Mouse (Mus musculus) embryonic fibroblast, embryonic 13.5 days (primary cell): ENCODE results near the gene Abcf2. TPM values are rescaled to one million over a fixed set of nuclear protein-coding genes. Genes with fewer than 3 reads are reported as not detected.

Experiments
- H3K27ac ChIP-seq: 2 replicates; pipeline ENCODE4 v1.5.1; 2012; ENCODE audit warnings: low read length, control low read depth, inconsistent platforms; ENCODE audit not compliant: insufficient read depth
- H3K4me1 ChIP-seq: 2 replicates; pipeline ENCODE4 v1.6.1; 2011; ENCODE audit warnings: low read length; ENCODE audit not compliant: control insufficient read depth, insufficient read depth
- H3K4me3 ChIP-seq: 2 replicates; pipeline ENCODE4 v1.5.1; 2011; ENCODE audit warnings: mild to moderate bottlenecking, control low read depth, low read length; ENCODE audit not compliant: insufficient read depth
- CTCF ChIP-seq: IDR thresholded peaks from 2 replicates; pipeline ENCODE4 v1.5.1; 2011; ENCODE audit warnings: mild to moderate bottlenecking, control low read depth, low read length, moderate library complexity, borderline replicate concordance; ENCODE audit not compliant: insufficient read depth
- POLR2A ChIP-seq: IDR thresholded peaks from 2 replicates; pipeline ENCODE4 v1.6.1; 2011; ENCODE audit warnings: low read depth, mild to moderate bottlenecking, control low read depth, low read length, moderate library complexity
- polyA plus RNA-seq: library from polyadenylated mRNA; stranded (reverse); fragments of >200 nt; gene quantifications from 2 replicates; pipeline ENCODE4 v1.2.4, GENCODE M21; 2011; ENCODE audit warnings: low read depth; ENCODE audit not compliant: missing spikeins, insufficient read length

Gene Abcf2
- polyA plus RNA-seq, 1 experiment, result 69.3 TPM

DNA sequence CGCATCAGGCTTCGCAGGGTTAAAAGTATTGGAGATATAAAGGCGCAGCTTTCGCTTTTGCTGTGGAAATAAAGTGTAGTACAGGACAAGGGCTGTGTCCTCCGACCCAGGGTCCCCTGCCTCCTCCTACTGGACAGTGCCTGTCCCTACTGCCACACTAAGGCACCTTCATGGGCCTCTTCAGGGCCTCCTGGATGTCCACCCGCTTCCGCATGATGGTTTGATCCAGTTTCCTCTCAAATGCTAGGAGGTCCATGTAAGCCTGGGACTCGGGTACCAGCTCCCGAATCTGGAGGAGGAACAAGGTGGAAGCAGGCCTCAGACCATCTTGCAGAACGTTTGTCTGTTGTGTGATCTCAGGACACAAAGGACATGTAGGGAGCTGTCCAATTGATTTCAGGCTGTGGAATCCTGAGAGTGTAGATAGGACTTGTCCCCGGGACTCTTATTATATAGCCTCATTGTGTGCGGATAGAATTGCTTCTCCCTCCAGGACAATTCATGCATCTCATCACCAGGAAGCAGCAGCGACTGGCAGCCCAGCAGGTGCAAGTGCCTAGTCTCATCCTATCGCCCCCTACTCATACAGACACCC, 18.6 kb upstream of the Abcf2 start:
- TF ChIP-seq CTCF, result no peak
- TF ChIP-seq POLR2A, result no peak
- no peak overlapping the region for H3K27ac ChIP-seq
- H3K4me3 ChIP-seq, result no peak overlapping the region
- H3K4me1 ChIP-seq, result peaks cover 7% of the 10 kb centered on the region; the same call in 1 of the 2 replicates

DNA sequence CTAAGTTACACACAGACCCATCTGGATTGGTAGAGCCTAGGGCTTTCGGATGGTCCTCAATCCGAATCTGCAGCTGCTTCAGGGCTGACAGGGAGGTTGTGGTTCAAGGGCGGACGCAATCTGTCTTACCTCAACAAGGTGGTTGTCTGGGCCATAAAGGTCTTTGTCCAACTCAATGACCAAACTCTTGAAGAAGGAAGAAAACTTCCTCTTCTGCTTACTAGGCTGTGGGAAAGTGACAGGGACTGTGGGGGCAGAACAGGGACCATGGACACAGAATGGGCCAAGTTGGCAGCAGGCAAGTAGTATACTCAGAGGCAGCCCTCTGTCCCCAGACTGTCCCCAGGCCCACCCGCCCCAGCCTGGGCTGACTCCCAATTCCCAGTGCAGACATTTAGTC, 18.0 kb upstream of the Abcf2 start:
- Histone ChIP-seq H3K27ac (no peak overlapping the region), H3K4me1 (peaks cover 10% of the 10 kb centered on the region), H3K4me3 (no peak overlapping the region)
- TF ChIP-seq CTCF (no peak), POLR2A (no peak)

DNA sequence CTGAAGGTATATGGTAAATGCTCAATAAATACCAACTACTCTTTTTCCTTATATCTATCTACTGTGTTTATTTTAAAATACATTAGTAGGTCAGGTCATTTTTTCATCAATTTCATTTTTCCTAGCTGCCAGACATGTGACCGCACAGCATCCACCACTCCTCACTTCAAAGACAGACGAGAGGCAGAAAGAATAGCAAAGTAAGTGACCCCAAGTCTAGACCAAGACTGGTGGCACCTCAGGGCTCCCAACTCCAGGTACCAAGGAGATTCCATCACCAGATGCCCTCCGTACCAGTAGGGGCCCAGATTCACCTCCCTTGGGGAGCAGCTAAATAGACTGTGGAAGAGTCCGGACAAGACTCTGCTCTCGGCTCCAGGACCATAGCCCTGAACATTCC, 17.1 kb upstream of the Abcf2 start:
- no peak overlapping the region for H3K4me3 ChIP-seq
- peaks cover 10% of the 10 kb centered on the region for H3K4me1 ChIP-seq
- TF ChIP-seq CTCF (no peak), POLR2A (no peak)
- no peak overlapping the region for H3K27ac ChIP-seq

DNA sequence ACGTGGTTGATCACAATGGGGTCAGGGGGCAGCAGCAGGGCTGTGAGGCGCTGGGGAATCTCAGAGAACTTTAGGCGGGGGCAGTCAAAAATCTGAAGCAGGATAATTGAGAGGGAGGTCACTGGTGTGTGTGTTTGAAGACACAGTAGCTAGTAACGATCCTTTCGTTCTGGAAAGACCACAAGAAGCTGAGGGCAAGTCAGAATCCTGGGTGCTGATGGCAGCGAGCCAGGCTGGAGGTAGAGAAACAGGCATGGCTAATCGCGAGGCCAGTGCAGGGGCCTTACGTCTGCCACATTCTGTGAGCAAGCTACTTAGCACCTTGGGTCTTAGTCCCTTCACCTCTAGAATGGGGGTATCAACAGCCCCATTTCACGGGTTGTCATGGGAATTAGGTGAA, 16.7 kb upstream of the Abcf2 start:
- no peak overlapping the region for H3K27ac ChIP-seq
- H3K4me3 ChIP-seq, result no peak overlapping the region
- H3K4me1 ChIP-seq, result peaks cover 10% of the 10 kb centered on the region
- no peak for TF ChIP-seq POLR2A
- no peak for TF ChIP-seq CTCF

DNA sequence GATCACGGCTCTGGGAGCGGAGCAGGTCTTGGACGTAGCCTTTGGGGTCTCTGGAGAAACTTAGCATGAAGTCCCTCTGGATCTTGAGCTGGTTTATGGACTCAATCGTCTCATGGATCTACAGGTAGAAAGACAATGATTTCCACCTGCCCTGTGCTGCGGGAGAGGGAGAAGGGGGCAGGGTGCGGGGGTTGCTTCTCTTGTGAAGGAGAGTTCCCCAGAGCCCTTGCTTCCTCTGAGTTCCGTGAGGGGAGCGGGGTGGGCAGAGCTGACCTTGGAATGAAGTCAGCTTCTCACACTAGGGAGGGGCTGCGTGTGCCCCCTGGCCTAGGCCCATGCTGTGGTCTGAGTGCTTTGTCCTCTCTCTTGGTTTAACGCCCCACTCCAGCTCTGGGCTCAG, 16.0 kb upstream of the Abcf2 start:
- TF ChIP-seq CTCF, result no peak
- TF ChIP-seq POLR2A, result no peak
- H3K4me3 ChIP-seq, result no peak overlapping the region
- H3K27ac ChIP-seq, result no peak overlapping the region
- H3K4me1 ChIP-seq, result peaks cover 13% of the 10 kb centered on the region

DNA sequence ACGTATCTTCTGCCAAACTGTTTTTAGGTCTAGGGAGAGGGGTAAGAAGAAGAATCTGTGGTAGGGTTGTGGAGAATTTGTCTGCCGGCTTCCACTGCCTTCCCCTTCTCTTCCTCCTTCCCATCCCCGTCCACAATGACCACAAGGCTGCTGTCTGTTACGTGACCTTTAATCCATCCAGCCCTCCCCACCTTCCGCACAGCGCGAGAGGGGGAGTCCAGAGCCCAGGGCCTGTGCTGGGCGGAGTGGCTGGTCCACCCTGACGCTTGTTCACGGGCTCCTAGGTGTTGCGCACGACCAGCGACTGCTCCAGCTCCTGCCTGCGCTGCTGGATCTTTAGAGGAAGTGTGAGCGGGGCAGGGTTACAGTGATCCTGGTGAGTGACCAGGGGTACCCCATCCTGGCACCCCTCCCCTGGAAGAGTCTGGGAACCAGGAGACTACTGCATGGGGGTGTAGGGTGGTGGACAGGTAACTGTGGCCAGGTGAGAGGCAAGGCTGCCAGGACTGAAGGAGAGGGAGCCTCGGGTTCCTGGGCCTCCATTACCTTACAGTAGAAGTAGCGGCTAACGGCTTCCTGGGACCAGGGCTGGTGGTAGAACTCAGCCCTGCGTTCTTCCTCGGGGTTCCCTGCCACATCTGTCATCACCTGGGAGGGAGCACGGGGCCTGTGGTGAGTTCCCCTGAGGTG, 15.3 kb upstream of the Abcf2 start:
- H3K4me1 ChIP-seq, result peaks cover 14% of the 10 kb centered on the region
- H3K4me3 ChIP-seq, result no peak overlapping the region
- TF ChIP-seq CTCF (no peak), POLR2A (peak; percentile 3; the same call in 1 of the 2 replicates)
- H3K27ac ChIP-seq, result no peak overlapping the region

DNA sequence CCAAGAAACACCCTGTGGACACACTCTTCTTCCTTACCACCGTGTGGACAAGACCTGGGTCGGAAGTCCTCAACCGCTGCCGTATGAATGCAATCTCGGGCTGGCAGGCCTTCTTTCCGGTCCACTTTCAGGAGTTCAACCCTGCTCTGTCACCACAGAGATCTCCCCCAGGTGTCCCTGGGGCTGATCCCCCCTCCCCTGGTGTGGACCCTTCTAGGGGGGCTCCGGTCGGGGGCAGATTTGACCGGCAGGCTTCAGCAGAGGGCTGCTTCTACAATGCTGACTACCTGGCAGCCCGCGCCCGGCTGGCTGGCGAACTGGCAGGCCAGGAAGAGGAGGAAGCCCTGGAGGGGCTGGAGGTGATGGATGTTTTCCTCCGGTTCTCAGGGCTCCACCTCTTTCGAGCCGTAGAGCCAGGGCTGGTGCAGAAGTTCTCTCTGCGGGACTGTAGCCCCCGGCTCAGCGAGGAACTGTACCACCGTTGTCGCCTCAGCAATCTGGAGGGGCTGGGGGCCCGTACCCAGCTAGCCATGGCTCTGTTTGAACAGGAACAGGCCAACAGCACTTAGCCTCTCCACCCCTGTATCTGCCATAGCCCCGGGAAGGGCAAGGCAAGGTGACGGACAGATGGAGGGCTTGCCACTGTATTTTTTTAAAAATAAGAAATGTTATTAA, 14.7 kb upstream of the Abcf2 start:
- TF ChIP-seq POLR2A, result no peak
- no peak for TF ChIP-seq CTCF
- H3K27ac ChIP-seq, result no peak overlapping the region
- no peak overlapping the region for H3K4me3 ChIP-seq
- H3K4me1 ChIP-seq, result peaks cover 14% of the 10 kb centered on the region

DNA sequence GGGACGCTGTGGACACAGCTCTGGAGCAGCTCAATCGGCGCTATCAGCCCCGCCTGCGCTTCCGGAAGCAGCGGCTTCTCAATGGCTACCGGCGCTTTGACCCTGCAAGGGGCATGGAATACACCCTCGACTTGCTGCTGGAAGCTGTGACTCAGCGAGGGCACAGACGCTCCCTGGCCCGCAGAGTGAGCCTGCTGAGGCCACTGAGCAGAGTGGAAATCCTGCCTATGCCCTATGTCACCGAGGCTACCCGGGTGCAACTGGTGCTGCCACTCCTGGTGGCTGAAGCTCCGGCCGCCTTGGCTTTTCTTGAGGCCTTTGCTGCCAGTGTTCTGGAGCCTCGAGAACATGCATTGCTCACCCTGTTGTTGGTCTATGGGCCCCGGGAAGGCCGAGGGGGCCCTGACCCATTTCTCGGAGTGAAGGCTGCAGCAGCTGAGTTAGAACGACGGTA, 14.0 kb upstream of the Abcf2 start:
- peaks cover 14% of the 10 kb centered on the region for H3K4me1 ChIP-seq
- peak; percentile 35; the same call in 1 of the 2 replicates for TF ChIP-seq POLR2A
- no peak for TF ChIP-seq CTCF
- no peak overlapping the region for H3K27ac ChIP-seq
- H3K4me3 ChIP-seq, result no peak overlapping the region

DNA sequence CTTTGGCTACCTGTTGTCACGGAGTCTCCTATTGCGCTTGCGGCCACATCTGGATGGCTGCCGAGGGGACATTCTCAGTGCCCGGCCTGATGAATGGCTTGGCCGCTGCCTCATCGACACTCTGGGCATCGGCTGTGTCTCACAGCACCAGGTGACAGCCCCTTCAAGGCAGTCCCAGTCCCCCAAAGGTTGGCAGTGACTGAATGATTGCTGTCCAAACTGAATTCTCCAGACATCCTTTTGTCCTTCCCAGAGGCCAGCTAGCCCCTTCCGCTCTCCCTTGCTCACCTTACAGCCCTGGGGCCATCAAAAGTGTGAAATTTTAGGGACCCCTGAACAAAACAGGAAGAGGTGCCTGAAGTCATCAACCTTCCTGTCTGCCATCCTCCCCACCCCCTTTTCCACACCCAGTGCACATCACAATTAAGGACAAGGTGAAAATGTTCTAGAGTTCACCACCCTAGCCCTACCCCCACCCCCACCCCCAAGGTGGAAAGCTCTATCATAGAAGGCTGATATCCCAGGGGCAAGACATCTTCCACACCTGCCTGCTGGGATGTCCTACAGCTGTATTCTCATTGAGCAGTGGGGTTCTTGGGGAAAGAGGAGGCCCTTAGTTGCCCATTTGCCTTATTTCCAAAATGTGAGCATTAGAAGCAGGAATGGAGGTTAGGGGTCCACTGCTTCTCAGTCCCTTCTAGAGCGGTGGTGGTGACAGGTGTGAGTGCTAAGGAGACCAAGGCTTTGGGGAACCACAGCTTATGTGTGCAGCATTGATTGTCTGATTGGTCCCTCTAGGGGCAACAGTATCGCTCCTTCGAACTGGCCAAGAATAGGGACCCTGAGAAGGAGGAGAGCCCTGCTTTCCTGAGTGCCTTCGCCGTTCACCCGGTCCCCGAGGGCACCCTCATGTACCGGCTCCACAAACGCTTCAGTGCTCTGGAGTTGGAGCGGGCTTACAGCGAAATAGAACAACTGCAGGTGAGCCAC, 12.5 kb upstream of the Abcf2 start:
- TF ChIP-seq POLR2A (peak; percentile 26; the same call in 1 of the 2 replicates), CTCF (no peak)
- Histone ChIP-seq H3K27ac (no peak overlapping the region), H3K4me1 (peaks cover 14% of the 10 kb centered on the region), H3K4me3 (no peak overlapping the region)

DNA sequence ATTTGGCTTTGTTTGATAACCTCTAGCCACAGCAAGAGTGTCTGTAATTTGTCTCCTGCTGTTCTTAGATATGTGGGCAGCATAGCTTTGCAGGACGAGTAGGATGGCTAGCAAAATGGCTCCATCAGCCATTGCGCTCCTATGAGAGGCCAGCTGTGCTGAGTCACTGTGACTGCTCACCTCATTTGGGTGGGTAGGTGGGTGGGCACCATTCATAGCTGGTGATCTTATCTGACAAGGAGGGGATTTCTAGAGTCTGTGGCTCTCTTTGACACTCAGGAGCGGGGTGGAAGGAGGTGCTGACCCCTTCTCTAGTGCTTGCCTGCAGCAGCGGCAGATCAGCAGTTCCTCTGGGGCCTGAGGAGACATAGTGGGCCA, 9.9 kb upstream of the Abcf2 start:
- H3K4me1 ChIP-seq, result peaks cover 14% of the 10 kb centered on the region
- peak overlapping the region; percentile 86 for H3K4me3 ChIP-seq
- TF ChIP-seq CTCF (no peak), POLR2A (peak; percentile 31; the same call in 1 of the 2 replicates)
- peak overlapping the region; percentile 70 for H3K27ac ChIP-seq
